Mouse (Mus musculus) cerebellum, adult 11-12 months (tissue): Measurements from ENCODE around the gene Rpl11.
"Not testable (repeated sequence)": the region's sequence is repeated elsewhere in the genome, so short reads cannot be mapped to it uniquely, and the experiment has no call there.

Experiments
- DNase-seq: peaks from one replicate; pipeline ENCODE4 v3.0.0; 2022

Rpl11 gene

DNA sequence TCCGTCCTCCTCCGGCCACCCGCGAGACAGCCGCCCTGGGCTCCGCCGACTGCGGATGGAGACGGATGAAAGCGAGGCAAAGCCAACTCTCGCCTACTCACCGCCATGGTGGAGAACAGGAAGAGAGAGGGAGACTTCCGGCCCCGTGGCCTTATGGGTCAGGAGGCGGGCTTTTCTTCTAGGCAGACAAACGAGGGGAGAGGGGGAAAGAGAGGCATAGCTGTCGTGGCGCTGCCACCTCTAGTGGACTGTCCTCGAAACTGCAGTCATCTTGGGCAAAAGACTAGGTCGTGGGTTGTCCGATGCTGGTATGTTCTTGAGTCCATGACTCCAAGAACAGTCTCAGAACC is at the start of gene Rpl11:
TSS of gene Rpl11 (minus strand) at position 182 of the 350 bp plus-strand sequence.
- DNase-seq: peak; percentile 90

DNA sequence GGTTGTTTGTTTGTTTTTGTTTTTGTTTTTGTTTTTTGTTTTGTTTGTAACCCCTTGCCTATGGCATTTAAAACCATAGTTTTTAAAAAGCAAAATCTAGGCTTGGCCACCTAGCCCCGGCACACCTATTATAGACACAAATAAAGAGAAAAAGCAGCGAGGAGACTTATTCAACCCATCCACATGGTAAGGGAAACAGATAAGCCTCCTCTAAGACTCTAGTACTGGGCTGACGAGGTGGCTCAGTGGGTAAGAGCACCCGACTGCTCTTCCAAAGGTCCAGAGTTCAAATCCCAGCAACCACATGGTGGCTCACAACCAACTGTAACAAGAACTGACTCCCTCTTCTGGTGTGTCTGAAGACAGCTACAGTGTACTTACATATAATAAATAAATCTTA is 48.5 kb upstream of the Rpl11 start:
- not testable (repeated sequence) for DNase-seq

DNA sequence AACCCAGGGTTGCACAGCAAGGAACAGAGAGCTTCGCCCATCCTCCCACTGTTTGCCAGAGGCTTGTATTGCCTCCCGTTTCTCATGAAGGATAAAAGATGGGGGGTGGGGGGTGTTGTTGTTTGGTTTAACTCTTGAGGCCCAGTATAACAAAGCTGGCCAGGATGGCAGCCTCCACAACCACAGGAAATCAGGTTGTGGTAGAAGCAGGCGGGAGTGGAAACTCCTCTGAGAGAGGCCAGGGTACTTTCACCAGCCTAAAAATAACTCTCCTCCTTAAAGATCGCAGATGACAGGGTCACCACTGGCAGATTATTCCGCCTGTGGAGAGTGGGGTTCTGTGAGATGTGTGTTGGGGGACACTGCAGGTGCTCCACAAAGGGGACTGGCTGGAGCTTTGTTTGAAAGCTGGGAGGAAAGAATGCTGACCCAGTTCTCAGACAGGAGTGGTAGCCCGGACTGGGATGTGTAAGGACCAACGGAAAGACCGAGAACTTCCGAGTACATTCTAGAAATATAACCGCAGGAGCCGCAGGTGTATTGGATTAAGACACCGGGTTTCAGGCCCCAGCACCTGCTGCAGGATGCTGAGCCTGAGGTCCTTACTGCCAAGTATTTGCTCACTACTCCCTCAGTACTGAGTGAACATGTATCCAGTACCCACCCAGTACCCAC is 47.3 kb upstream of the Rpl11 start:
- DNase-seq: no peak

DNA sequence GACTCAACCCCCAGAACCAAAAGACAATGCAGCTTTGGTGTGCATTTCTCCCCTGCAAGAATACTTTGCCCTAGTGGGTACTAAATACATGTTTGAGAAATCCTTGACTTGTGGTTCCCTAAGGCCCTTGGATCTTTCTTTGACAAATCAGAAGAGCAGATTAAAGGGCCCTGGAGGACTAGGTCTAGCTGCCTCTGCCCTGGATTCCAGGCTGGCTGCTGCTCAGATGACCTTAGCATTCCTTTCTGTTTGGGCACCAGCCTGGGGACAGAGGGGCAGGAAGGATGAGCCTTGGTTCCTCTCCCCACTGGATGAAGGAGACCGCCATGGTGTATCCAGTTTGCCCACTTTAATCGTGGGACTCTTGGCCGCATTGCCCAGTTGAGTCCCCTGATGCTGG is 45.2 kb upstream of the Rpl11 start:
- no peak for DNase-seq

DNA sequence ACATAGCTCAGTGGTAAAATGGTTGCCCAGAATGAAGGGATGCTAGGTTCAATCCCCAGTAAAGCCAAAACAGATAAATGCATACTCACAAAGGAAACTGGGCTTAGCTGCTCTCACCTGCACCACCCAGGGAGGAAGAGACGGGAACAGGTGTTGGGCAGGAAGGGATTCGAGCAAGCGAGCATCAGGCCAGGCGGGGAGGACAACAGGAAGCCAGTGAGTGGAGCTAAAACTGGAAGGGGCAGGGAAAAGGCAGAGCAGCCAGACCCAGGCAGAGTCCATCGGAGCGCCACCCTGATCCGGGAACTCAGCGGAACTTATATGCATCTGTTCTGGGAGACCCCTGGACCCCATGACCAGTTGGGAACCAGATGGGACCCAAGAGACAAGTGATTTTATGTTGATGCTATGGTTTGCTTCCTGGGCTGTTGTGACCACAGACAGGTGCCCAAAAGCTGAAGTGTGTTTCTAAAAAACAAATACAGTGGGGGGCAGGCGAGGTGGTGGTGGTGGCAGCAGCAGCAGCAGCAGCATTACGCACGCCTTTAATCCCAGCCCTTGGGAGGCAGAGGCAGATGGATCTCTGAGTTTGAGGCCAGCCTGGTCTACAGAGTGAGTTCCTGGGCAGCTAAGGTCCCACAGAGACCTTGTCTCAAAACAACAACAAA is 43.4 kb upstream of the Rpl11 start:
- DNase-seq: no peak

DNA sequence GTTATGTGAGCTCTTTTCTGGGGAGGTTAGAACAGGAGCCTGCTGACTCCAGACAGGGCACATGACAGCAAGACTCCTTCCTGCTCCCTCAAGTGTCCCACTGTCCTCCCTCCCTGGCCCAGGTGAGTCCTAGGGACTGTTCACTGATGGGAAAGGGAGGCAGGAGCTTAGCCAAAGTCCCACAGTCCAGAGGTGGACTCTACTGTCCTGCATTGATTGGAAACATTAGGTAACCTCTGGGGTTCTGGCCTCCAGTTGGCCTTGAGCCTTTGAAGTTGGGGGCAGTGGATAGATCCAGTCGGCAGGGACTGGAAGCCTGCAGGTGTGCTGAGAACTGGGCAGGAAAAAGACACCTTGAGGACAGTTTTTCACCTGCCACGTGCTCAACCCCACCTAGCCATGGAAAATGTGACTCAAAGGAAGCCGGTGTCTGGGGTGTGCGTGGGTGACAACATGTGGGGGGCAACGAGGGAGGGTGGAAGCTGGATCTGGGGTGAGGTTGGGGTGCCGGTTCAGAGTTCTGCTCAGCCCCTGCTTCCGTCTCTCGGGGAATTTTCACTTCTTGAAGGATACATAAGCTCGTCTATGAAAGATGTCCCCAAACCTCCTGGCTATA is 42.4 kb upstream of the Rpl11 start:
- no peak for DNase-seq

DNA sequence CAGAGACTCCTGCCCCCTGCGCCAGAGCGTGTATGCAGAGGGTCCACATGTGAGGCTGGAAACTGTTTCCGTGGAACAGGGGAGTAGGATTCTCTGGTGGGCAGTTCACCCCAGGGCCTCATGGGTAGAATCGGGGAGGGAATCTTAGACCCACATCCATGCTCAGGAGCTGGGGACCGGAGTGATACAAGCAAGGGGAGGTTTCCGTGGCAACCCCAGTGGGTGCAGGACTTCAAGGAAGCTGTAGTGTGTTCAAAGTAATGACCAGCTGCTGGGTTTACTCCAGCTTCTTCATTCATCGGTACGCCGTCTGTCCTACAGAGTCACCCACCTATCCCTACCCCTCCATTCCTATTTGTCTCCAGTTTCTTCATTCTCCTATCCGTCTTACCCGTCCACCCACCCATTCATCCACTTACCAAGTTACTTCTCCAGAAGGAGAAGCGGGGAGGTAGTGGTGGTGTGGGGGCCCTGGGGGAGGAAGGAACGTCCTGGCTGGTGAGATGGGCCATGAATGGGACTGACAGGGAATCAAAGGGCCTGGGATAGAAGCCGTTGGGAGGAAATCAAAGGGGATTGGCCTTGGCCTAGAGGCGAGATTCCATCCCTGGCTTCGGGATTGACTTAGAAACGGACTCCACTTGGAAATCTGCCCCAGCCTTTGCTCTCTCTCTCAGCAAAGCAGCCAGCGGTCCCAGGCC is 41.4 kb upstream of the Rpl11 start:
- peak; percentile 40 for DNase-seq

DNA sequence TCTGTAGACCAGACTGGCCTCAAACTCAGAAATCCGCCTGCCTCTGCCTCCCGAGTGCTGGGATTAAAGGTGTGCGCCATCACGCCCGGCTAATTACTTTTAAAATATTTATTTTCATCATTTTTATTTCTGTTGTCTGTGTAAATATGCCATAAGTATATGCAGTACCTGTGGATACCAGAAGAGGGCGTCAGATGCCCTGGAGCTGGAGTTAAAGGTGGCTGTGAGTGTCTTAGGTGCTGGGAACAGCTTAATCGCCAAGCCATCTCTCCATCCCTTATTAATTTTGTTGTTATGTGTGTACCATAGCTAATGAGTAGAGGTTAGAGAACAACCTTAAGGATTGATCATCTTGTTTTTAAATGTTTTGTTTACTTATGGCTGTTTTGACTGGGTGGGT is 39.3 kb upstream of the Rpl11 start:
- no peak for DNase-seq

DNA sequence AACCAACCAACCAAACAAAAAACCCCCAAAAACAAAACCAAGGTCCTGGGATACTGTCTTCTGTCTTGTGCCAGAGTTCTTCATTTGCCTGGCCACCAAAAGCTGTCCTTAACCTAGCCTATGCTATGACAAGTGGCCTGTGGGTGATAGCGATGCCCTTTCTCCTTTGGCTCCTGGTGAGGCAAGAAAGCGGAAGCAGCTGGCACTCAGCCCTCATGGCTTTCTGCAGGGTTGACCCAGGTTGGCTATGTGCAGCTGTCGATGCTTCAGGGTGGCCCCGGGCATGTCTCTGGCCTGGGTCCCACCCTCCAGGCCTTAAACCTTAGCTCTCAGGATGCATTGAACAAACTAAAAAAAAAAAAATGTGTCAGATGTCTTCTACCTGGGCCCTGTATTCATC is 38.1 kb upstream of the Rpl11 start:
- no peak for DNase-seq

DNA sequence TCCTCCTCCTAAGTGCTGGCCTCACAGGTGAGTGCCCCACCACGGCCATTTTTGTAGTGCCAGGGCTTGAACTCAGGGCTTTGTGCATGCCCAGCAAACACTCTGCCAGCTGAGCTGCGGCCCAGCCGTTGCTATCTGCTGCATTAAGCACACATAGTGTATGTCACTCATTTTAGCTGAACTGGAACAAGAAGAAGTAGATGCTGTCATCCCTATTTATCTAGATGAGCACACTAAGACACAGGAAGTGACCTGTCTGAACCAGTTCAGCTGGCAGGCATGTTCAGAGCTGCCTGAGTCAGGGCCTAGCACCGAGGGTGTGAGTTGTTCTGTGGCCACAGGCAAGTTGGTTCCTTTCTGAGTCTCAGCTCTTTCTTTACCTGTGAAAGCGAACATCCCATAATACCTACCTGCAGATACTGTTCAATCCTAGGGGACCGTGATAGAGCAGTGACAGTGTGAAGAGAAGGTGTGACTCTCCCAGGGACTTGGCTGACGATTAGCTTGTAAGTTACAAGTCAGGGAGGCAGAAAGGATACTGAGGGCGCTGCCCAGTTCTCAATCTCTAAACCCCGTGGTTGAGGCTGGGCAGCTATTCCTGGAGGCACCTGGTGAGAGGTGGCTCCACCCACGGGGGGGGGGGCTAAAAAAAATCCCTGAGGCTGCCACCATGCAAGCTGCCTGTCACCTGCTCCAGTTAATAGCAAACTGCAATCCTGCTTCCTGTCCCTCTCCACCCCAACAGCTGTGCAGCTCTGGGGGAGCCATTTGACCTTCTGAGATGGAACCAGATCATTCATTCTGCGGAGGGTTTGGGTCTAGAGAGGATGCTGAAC is 36.7 kb upstream of the Rpl11 start:
- no peak for DNase-seq

DNA sequence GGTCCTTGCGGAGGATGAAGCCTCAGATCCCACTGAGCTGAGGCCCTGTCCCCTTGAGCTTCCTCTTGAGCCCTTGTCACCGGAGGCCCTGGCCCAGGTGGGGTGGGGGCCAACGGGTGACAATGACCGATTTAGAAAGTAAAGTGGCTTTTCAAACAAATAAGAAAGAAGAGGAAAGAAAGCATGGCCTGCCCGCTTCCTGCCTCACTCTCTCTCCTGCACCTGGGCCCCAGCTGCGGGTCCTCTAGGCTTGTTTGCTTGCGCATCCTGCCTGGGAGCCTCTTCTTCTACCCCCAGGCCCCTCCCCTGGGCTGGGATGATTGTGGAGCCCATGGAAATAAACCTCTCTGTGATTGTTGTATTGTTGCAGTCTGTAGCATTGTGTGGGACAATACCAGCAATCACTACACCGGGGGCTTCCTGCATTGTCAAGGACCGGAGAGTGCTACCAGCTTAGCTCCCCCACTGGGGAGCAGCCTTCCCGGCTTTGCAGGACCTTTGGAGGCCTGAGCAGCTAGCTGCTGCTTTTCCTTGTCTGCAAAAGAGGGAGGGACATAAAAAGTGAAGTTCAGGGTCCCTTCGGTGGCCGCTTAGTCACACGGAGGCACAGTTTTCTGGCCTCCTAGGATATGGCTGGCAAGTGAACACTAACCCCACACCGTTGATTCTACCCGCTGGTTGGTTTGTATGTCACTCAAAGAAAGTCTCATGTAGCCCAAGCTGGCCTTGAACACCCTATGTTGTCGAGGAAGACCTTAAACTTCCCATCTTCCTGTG is 35.9 kb upstream of the Rpl11 start:
- DNase-seq: no peak

DNA sequence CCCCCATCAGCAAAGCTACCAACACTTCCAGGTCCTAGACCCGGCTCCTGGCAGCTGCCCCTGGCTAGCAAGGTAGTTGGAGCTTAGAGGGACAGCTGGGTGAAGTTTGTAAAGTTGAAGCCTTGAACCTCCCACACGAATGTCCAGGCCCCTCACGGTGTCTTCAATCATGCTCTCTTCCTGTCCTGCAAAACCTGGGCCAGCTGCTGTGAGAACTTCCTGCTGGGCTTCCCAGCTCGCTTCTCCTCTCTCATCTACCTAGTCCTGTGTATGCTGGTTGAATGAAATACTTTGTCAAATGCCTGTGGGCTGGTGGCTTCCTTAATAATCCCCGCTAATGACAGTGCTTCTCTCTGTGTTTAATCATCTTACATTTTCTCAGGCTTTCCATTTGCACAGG is 35.1 kb upstream of the Rpl11 start:
- no peak for DNase-seq

DNA sequence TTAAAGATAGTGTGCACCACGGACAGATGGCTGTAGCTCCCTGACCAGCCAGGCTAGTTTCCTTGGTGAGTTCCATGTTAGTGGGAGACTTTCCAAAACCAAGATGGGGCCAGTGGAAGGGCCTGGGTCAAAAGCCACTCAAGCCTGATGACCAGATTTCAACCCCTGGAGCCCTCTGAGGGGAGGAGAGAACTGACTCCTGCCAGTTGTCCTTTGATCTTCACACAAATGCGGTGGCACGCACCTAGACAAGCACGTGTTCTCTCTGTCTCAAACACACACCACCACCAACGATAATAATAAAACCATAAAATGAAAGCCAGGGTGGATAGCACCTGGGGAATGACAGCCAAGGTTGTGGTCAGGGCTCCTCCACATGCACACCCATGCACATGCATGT is 34.0 kb upstream of the Rpl11 start:
- no peak for DNase-seq

DNA sequence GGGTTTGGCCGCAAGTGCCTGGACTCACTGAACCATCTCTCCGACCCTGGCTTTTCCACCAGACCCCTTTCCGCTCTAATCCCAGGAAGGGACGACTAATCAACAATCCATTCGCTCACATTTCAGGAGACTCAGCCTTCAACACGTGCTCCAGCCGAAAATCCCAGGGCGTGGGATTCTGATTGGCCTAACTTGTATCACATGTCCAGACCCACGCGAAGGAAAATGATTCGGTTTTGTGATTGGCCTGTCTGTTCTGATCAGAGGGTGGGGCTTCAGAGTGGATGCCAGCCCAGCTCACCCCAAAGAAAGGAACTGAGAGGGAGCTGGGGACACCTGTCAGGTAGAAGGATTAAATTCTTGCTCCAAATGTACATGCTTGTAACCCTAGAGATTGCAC is 31.6 kb upstream of the Rpl11 start:
- DNase-seq: no peak

DNA sequence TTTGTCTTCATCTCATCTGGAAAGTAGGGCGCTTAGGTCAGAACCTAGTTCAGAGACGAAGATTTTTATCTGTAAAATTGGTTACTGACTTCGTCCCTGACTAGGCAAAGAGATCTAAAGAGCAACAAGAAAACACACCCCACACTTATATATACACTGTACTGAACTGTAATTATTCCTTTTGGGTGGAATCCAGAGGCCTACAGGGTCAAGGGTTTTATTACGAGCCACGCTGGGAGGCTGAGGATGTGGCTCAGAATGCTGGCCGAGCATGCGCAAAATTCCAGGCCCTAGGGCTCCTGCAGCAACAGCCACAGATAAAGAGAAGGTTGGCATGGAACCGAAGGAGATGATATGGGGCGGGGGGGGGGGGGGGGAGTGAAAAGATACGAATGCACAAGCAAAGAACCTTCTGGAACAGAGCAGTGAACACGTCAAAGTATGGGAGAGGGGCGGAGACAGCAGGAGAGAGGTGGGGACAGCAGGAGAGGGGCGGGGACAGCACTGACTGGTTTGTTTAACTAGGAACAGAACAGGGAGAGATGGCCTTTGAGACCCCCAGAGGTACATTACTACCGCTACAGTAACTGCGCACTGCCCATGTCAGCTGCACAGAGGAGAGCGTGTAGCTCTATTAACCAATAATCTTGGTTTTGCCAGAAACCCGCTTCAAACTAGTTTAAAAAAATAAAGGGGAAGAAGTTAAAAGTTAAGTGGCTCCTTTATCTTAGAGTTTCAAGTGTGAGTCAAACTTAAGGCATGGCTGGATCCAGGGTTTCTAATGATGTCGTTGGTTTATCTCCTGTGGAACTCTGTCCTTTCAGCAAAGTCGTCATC is 30.3 kb upstream of the Rpl11 start:
- DNase-seq: no peak

DNA sequence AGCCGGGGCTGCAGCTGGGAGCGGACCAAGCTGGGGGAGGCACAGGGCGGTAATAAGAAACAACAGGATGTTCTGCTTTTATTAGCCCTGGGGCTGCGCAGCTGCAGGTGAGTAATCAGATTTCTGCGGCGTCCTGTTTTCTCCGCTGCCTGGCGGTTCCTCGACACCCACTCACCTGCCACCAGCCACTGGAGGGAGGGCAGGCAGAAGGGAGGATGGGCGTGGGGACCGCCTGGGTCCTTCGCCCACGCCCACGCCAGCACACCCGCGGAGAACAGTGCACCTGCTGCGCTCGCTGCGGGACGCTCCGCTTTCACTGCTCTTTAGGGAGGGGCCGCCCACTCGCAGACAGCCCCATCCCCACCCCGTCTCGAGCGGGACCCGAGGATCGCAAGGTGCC is 28.5 kb upstream of the Rpl11 start:
- no peak for DNase-seq

DNA sequence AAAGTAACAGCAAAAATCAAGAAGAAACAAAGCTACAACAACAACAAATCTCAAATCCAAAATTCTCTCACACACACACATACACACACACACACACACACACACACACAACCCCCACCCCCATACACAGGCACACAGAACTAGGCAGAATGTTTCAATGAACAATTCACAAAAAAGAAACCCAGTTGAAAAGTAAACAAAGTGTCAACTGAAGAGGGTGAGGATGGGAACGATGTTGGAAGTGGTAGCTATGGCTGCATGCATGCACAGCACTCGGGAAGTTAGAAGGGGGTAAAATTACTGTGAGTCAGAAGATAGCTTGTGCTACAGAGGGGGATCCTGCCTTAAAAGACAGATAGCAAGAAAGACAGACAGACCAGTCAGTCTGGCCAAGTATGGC is 25.4 kb upstream of the Rpl11 start:
- DNase-seq: no peak

DNA sequence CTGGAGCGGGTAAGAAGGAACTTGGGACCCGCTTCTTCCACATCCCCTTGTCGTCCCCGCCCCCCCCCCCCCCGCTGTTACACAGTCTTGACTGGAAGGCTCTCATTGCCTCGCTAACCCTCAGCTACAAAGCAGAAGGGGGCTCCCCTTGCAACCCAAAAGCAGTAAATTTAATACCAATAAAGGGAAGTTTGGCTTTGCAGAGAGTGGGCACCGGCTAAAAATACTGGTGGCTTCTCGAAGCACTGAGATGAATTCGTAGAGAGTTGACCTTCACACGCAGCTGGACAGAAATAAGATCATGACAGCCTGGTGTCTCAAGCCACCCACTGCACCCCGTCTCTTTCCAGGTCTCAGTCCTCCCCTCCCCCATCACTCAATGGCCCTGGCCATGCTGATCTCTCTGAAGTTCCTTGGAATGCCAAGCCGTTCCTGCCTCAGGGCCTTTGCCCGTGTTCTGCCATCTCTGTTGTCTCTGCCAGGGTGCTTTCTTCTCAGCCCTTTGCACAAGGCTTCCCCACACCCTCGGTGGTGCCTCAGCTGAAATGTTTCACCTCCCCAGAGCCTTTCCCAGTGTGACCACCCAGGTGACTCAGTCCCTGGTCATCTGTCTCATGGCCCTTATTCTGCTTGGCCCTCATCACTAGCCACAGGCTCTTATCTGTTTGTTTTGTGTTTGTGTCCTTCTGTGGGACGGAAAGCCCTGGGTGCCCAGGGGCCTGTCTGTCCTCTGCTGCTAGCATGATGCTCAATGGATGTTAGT is 23.7 kb upstream of the Rpl11 start:
- DNase-seq: no peak

DNA sequence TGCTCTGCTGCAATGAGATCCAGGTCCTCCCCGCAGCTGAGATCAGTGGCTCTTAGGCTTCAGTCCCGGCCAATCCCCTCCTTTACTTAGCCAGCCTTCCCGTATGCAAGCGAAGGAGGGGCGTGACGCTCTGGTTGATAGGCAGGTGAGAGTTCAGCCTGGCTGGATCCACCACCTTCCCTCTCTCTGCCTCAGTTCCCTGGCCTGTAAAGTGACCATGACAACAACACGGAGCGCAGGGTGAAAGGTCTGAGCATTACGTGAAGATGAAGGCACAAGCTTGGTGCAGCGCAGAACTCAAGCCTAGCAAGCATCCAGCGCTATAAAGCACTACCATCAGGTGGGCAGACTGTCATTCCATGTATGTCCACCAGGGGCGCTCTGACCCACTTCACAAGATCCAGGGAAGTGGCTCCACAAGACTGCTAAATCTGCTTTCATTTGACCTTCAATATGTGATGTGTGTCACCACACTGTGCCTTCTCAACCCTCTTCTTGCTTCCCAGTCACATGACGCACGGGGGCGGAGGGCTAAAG is 18.0 kb upstream of the Rpl11 start:
- peak; percentile 43 for DNase-seq

DNA sequence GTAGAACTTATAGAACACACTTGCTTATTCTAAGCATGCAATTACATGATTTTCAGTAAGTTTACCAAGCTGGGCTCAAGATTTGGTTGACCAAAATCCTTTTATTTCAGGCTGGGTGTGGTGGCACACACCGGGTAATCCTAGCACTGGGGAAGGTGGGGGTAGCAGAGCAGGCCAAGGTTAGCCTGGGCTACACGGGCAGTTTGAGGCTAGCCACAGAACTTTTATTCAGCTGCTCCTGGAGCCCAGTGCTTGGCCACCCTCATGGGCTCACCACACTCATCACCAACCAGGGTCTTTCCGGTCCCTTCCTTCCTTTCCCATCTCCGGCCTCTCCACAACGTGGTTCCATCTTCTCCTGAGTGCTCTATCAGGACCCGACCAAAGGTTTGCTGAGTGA is 17.4 kb upstream of the Rpl11 start:
- no peak for DNase-seq
